Mouse (Mus musculus) MEL (cell line): Measurements from ENCODE around the gene Arhgef17.

Source experiments
- CHD2 ChIP-seq: IDR thresholded peaks from 2 replicates; pipeline ENCODE4 v1.6.1; 2011; ENCODE audit warnings: low read length, improper control_type of control experiment
- CTCF ChIP-seq, 3 experiments: IDR thresholded peaks in 2 of 3; conservative IDR thresholded peaks in 1 of 3; 2 replicates each; pipeline ENCODE4 v1.5.1; 2011 to 2012; ENCODE audit warnings: low read length in 3 of 3, low read depth in 2 of 3, mild to moderate bottlenecking in 2 of 3, improper control_type of control experiment in 1 of 3, inconsistent platforms in 1 of 3, mixed read lengths in 1 of 3, moderate library complexity in 1 of 3; ENCODE audit not compliant: control insufficient read depth in 1 of 3, insufficient read depth in 1 of 3, poor library complexity in 1 of 3, severe bottlenecking in 1 of 3
- E2F4 ChIP-seq: IDR thresholded peaks from 2 replicates; pipeline ENCODE4 v1.6.1; 2011; ENCODE audit warnings: low read depth, low read length, improper control_type of control experiment, borderline replicate concordance
- ELF1 ChIP-seq: IDR thresholded peaks from 2 replicates; pipeline ENCODE4 v1.6.1; 2014; ENCODE audit warnings: low read depth, mild to moderate bottlenecking, inconsistent platforms, low read length, improper control_type of control experiment, moderate library complexity
- EP300 ChIP-seq, 2 experiments: IDR thresholded peaks; 2 replicates each; pipeline ENCODE4 v1.6.1; 2011; ENCODE audit warnings: improper control_type of control experiment in 2 of 2, low read length in 2 of 2, low read depth in 1 of 2, mild to moderate bottlenecking in 1 of 2
- GATA1 ChIP-seq: IDR thresholded peaks from 2 replicates; pipeline ENCODE4 v1.6.1; 2011; ENCODE audit warnings: low read depth, low read length, improper control_type of control experiment
- MYC ChIP-seq: IDR thresholded peaks from 2 replicates; pipeline ENCODE4 v1.6.1; 2011; ENCODE audit warnings: low read depth, mild to moderate bottlenecking, low read length, improper control_type of control experiment, moderate library complexity
- POLR2A ChIP-seq, 2 experiments: IDR thresholded peaks; 2 replicates each; pipeline ENCODE4 v1.6.1; 2011 to 2012; ENCODE audit warnings: low read length in 2 of 2, mild to moderate bottlenecking in 2 of 2, control low read depth in 1 of 2, improper control_type of control experiment in 1 of 2, low read depth in 1 of 2, moderate library complexity in 1 of 2; ENCODE audit not compliant: control insufficient read depth in 1 of 2, insufficient read depth in 1 of 2, poor library complexity in 1 of 2
- POLR2AphosphoS5 ChIP-seq: IDR thresholded peaks from 2 replicates; pipeline ENCODE4 v1.6.1; 2012; ENCODE audit warnings: low read depth, borderline replicate concordance, mild to moderate bottlenecking, inconsistent platforms, low read length, moderate library complexity, mixed read lengths
- TCF12 ChIP-seq: IDR thresholded peaks from 2 replicates; pipeline ENCODE4 v1.6.1; 2014; ENCODE audit warnings: low read depth, mild to moderate bottlenecking, inconsistent platforms, low read length, improper control_type of control experiment, moderate library complexity
- USF1 ChIP-seq: IDR thresholded peaks from 2 replicates; pipeline ENCODE4 v1.6.1; 2014; ENCODE audit warnings: low read depth, mild to moderate bottlenecking, inconsistent platforms, low read length, improper control_type of control experiment, moderate library complexity
- ZC3H11A ChIP-seq: IDR thresholded peaks from 2 replicates; pipeline ENCODE4 v1.6.1; 2012; ENCODE audit warnings: low read depth, mild to moderate bottlenecking, inconsistent platforms, low read length, improper control_type of control experiment

- TF ChIP-seq CTCF (IDR thresholded peaks at IDR 0.05 in 2 of 3, conservative IDR thresholded peaks at IDR 0.05 in 1 of 3; ENCODE audit: control insufficient read depth in 1 of 3, insufficient read depth in 1 of 3, low read depth in 2 of 3, low read length in 3 of 3, poor library complexity in 1 of 3, severe bottlenecking in 1 of 3) (no peak), ELF1 (no peak), TCF12 (no peak), CHD2 (no peak), USF1 (no peak), POLR2A (IDR thresholded peaks at IDR 0.05; ENCODE audit: control insufficient read depth in 1 of 2, insufficient read depth in 1 of 2, low read depth in 1 of 2, low read length in 2 of 2, poor library complexity in 1 of 2) (no peak), EP300 (IDR thresholded peaks at IDR 0.05; ENCODE audit: low read depth in 1 of 2, low read length in 2 of 2) (no peak), E2F4 (no peak), ZC3H11A (no peak), MYC (no peak), GATA1 (no peak), POLR2AphosphoS5 (no peak)
Measured at GRCm38 (mm10) chr7:100897828-100898227, 34.1 kb downstream of the Arhgef17 start.
